9 mouse cellular contexts compared by ENCODE assay signal in genomic region chr4:49626973-49627372, GRCm38 (mm10). TPM values are rescaled to one million over a fixed set of nuclear protein-coding genes. Genes with fewer than 3 reads are reported as not detected.
DNase-seq lines count a peak whose midpoint lies in the region; ATAC-seq and TF ChIP-seq lines count a peak whose summit lies in the region.
"Had no signal": no experiment of that assay in that cellular context is flagged by ENCODE, and none has a peak within 500 bp of the region (broad histone marks: within the 10 kb centered on the region; RNA-seq: fewer than 3 reads in every experiment).

No protein-coding gene starts in this region.

- peak; percentile 93 for TF ChIP-seq CTCF in layer of hippocampus, adult 2 months (conservative IDR thresholded peaks at IDR 0.05)

- peak; percentile 28 for ATAC-seq in CD4-positive, CD25-positive, alpha-beta regulatory T cell, adult 4 months
- ATAC-seq in activated CD4-positive, CD25-positive, alpha-beta regulatory T cell, adult 4 months = no peak

- no peak overlapping the region for H3K27ac ChIP-seq in layer of hippocampus, adult 2 months
- H3K27ac ChIP-seq: lung, embryonic 15.5 days had no signal

- DNase-seq in Muller cell, postnatal 12 days (ENCODE audit: inconsistent ontology term) = peak; percentile 14
- peak; percentile 58 for DNase-seq in cerebellum, adult 9-11 months
- DNase-seq in gastrocnemius, postnatal 10 days = peak; percentile 77
- DNase-seq in layer of hippocampus, adult 2 months (ENCODE audit: low spot score in 2 of 2) = peak; percentile 79 to 85
- DNase-seq in lung, postnatal 14 days = peak; percentile 87
- DNase-seq in skeletal muscle tissue, adult 2 months (ENCODE audit: low read depth, low spot score) = peak; percentile 52

- no peak overlapping the region for H3K4me3 ChIP-seq in layer of hippocampus, adult 2 months
- H3K4me3 ChIP-seq: lung, embryonic 15.5 days had no signal

RNA-seq across cellular contexts. Expression of gene Rnf20, which starts 4.8 kb away (rescaled TPM):
- 10 to 100 TPM; 52.4 to 62.4 TPM for polyA plus RNA-seq in CD4-positive, CD25-positive, alpha-beta regulatory T cell, adult 4 months (2017; shearing (Covaris generic))
- 10 to 100 TPM; 32.0 to 37.4 TPM for total RNA-seq in gastrocnemius, postnatal 10 days (2021)
- total RNA-seq in layer of hippocampus, adult 2 months (2021) = 10 to 100 TPM; 77.1 to 86.5 TPM
- 10 to 100 TPM; 52.9 to 59.0 TPM for polyA plus RNA-seq in activated CD4-positive, CD25-positive, alpha-beta regulatory T cell, adult 4 months (2017; shearing (Covaris generic))

RNA-seq across cellular contexts. Expression of gene Tmem246, which starts 29.3 kb away (rescaled TPM):
- not detected for polyA plus RNA-seq in CD4-positive, CD25-positive, alpha-beta regulatory T cell, adult 4 months (2017; shearing (Covaris generic))
- 10 to 100 TPM; 42.0 to 45.8 TPM for total RNA-seq in gastrocnemius, postnatal 10 days (2021)
- 10 to 100 TPM; 69.6 to 72.4 TPM for total RNA-seq in layer of hippocampus, adult 2 months (2021)
- not detected for polyA plus RNA-seq in activated CD4-positive, CD25-positive, alpha-beta regulatory T cell, adult 4 months (2017; shearing (Covaris generic))

RNA-seq across cellular contexts. Expression of gene Ppp3r2, which starts 54.9 kb away (rescaled TPM):
- not detected for polyA plus RNA-seq in CD4-positive, CD25-positive, alpha-beta regulatory T cell, adult 4 months (2017; shearing (Covaris generic))
- total RNA-seq in gastrocnemius, postnatal 10 days (2021) = under 1 TPM in 1 of 2 experiments, not detected in 1; 0.07 TPM
- total RNA-seq in layer of hippocampus, adult 2 months (2021) = under 1 TPM; 0.74 to 0.81 TPM
- polyA plus RNA-seq in activated CD4-positive, CD25-positive, alpha-beta regulatory T cell, adult 4 months (2017; shearing (Covaris generic)) = under 1 TPM in 1 of 2 experiments, not detected in 1; 0.36 TPM
- polyA plus RNA-seq: lung, embryonic 15.5 days had no signal

Comparison
In these comparisons a context has a peak if more than half of its experiments do, and no peak if none do; other contexts are left out.
1. DNase-seq: peak in every context shown above with its lines; median percentile 87 in lung, postnatal 14 days; 82 in layer of hippocampus, adult 2 months; 77 in gastrocnemius, postnatal 10 days; 58 in cerebellum, adult 9-11 months; 52 in skeletal muscle tissue, adult 2 months; 14 in Muller cell, postnatal 12 days.